Mouse (Mus musculus) urinary bladder, postnatal 25 days (tissue): ENCODE results near the gene Rpap3.

ENCODE experiments used
- DNase-seq: peaks from one replicate; pipeline ENCODE4 v3.0.0; 2022; ENCODE audit warnings: low spot score

The Rpap3 gene

DNA sequence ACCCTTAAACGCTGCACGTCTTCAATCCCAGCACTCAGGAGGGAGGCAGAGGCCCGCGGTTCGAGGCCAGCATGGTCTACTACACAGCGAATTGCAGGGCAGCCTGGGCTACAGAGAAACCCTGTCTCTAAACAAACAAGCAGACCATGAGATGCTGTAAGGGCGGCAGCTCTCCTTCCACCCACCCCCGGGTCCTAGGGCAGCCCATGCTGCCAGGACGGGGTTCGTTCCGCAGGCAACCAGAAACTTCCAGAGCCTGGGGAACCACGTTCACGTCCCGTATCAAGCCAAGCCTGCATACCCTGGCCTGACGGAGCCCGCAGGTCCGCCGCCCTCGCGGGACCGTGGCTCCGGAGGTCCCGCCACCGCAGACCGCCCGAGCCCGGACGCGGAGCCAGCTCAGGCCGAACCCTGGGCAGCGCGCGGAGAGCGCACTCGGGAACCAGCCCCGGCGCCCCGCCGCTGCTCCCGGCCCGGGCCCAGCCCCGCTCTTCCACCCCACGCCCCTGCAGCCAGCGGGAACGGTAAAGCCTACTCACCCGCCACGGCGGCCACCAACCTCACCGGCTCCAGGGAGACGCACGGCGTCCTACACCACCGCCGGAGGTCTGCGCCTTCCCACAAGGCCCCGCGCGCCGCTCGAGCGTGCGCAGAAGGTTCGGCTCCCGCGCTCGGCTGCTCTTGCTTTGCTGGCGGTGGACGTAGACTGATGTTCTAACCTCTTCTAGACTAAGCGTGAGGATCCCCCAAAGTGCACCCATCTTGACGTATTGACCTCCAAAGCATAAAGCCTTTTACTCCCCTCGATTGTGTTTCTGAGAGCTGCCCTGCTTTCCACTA is at the start of gene Rpap3:
Gene Rpap3 (minus strand): TSS at position 615 of the 840 bp plus-strand sequence.
- DNase-seq = peak; percentile 84

DNA sequence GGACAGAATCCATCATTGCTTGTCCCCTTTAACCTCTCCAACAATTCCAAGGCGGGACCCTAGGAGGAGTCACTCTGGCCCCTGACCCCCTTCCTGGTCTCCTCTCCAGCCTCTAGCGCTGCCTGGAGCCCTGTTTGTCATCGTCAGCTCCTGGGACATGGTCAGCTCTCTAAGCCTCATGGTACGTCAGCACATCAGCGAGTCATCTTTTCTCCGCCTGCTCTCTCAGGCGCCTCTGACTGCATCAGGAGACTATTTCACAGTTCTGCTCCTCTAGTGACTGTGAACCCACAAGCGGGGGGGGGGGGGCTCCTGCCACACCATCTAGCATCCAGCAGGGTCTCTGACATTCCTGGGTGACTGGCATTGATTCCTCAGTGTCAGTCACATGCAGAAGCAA is 49.7 kb upstream of the Rpap3 start:
- no peak for DNase-seq

DNA sequence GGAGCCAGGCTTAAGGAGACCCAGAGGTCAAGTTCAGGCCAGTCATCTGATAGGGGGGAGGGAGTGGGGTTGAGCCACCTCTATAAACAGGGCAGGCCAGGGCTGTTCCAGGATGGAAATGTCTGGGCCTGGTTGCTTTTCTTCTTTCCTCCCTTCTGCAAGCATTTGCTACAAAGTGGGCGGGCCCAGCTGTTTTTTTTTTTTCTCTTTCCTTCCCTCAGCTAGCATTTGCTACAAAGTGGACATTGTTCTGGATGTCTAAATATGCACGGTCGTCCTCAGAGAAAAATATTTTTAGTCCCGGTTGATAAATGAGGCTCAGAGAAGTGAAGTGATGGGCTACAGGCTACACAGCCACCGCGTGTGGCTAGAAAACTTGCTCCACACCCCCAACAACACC is 48.9 kb upstream of the Rpap3 start:
- no peak for DNase-seq

DNA sequence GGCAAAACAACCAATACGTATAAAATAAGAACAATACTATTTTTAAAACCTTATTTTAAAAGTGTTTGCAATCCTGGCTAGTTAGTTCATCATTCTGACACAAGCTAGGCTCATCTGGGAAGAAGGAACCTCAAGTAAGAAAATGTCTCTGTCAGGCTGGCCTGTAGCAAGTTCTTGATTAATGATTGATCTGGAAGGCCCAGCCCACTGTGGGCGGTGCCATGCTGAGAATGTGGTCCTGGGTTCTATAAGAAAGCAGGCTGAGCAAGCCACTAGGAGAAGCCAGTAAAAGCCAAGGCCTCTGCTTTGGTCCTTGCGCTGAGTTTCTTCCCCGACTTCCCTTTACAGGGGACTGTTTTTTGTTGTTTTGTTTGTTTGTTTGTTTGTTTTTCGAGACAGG is 46.9 kb upstream of the Rpap3 start:
- DNase-seq = no peak

DNA sequence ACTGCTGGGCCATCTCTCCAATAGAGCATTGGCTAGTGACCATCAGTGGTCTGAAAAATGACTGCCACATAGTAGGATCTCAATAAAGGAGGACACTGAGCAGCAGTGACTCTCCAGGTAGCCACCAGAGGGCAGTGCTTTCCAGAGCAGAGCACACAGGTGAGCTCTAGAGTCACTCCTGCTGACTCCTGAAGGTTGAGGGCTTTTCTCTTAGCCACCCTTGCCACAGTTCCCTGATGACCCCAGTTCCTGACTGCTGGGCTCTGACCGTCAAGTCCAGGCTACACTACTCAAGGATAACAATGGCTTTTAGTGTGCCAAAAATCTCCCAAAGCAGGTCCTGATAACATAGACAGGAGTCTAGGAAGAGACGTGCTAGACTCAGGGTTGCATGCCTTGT is 46.1 kb upstream of the Rpap3 start:
- no peak for DNase-seq

DNA sequence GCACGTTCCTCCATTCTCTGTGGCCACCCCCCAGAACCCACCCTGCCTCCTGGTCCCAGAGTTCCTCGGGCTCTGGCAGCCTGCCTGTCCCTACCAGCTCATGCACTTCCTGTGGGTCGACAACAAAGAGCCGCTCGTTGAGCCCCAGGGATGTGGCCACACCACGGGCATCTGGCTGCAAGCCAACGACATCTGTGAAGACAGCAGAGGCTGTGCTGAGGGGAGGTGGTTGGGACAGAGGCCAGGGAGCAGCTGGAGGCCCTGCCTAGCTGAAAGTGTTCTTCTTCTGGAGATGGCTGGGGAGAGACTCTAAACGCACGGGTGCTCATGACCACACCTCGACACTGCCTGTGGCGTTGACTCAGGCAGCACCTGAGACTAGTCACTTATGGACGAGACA is 45.1 kb upstream of the Rpap3 start:
- DNase-seq = no peak

DNA sequence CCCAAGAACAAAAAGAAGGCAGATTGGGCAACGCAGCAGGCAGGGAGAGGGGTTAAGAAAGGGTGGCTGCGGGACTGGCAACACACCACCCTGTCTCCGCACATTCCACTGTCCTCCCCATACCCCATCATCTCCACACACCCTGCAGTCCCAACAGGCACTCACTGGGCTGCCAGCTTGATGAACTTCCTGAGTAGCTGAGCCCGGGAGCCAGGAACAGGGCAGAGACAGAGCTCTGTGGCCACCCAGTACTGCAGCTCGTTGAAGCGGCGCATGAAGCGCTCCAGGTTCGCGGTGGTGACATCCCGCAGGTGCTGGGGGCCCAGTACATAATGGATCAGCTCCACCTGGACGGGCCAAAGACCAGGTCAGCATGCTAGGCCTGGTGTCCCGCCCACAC is 44.2 kb upstream of the Rpap3 start:
- no peak for DNase-seq

DNA sequence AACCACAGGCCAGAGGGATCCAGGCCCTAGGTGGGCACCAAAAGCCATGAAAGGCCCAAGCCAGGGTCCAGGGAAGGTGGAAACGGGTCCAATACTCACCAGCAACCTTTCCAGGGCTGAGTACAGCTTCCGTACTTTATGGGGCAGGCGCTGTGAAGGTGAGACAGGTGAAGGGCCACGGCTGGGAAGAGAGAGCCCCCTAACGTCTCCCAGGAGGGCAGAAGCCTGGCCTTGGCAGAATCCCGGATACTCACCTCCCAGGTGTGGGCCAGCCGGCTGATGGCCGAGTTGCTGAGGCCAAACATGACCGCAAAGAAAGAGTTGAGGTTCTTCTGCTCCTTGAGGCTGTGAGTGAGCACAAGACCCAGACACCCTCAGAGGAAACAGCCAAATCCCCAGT is 43.8 kb upstream of the Rpap3 start:
- no peak for DNase-seq

DNA sequence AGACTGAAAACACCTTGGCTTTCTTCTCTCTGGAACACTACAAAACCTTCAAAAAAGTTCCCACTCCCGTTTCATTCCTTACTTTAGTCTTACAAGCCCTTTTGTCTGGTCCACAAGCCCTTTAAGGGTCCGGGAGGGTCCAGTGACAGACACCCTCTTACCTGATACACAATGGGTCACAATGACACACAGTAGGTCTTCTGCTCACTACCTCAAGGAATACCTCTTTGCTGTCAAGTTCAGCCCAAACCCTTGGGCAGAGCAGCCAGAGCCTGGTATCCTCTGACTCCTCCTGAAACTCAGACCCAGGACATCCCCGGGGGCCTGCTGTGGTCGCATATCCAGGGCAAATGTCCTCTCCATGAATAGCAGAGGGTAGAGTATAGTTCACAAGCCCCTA is 43.3 kb upstream of the Rpap3 start:
- DNase-seq = no peak

DNA sequence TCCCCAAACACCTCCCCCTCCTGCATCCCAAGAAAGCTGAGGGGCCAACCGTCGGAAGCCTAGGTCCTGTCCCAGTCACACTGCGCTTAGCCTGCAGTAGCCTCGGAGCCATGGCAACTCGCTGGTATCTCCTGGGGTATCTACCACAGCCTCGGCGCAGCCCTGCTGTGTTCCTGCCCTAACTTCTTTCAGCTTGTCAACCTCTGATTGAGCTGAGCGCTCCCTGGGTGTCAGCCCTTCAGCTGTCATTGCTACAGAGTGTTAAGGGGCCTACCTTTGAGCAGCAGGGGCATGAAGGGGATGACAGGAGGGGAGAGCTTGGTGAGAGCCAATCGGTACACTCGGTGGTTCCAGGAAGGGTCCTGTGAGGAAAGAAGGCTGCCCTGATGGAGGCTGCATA is 42.7 kb upstream of the Rpap3 start:
- DNase-seq = no peak

DNA sequence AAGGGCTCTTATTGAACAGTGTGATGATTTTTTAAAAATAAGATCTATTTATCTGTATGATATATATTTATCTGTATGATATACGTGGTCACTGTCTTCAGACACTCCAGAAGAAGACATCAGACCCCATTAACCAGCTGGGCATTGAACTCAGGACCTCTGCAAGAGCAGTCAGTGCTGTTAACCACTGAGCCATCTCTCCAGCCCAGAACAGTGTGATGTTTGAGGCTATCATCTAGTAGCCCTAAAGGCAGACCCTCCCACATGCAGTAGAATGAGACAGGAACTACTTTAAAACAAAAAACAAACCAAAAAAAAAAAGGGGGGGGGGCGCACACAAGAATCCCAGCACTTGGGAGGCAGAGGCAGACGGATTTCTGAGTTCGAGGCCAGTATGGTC is 41.9 kb upstream of the Rpap3 start:
- DNase-seq = no peak

DNA sequence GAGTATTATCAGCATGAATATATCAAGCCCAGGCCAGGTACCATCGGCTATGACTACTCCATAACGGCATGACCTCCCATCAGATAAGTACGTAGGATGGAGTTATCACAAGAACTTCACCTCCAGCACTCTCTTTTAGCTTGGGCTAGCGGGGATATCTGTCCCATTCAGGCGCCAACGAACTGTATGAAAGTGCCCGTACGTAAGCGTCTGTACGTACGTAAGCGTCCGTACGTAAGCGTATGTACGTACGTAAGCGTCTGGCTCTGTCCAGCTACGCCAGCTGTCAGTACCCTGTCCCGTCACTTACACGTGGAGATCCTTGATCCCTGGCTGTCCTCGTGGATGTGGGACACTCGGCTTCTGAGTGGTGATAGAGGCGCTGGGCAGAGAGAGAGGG is 41.1 kb upstream of the Rpap3 start:
- no peak for DNase-seq

DNA sequence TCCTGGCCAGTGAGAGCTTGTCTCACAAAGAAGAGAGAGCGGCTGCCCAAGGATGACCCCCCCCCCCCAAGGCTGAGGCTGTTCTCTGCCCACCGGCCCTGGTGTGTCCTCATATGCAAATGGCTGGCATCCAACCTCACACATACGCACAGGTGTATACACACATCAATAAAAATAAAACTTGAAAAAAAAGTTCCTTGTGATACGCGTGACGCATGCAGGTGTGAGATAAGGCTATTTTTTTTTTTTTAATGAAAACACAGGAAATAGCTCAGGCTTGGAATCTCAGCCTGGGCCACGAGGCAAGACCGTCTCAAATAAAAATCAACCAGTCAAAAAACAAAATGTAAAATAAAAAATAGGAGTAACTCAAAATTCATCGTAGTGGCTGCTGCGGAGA is 40.7 kb upstream of the Rpap3 start:
- DNase-seq = no peak

DNA sequence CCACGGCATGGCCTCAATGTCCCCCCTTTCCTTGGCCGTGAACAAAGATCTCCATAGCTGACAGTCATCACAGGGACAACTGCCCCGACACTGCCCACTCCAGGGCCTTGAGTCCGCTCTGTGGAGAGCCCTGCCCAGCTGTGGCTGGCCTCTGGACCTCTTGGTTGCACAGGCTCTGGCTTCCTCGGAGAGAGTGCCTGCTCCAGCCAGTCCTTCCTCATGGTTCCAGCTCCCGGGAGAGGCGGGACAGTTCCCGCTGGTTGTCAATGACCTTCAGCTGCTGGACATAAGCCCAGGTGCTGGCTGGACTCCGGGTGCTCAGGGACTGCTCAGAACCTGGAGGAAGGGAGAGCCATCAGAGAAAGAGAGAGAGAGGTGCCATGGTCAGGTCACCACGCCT is 39.7 kb upstream of the Rpap3 start:
- DNase-seq = no peak

DNA sequence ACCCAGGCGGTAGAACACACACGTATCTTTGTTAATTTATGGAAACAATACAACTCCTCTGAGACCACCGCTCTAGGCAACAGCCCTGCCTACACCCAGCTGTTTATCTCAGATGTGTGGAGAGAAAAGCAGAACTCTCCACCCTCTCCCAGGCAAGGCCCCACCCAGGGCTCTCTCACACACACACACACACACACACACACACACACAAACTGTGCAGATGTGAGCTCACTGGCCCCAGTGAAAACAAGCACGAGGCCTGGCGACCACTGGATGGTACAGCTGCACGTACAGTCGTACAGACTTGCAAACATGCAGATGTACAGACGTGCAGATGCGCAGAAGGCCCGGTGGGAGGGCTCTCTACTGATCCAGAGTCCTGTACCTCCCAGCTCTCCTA is 39.3 kb upstream of the Rpap3 start:
- DNase-seq = no peak

DNA sequence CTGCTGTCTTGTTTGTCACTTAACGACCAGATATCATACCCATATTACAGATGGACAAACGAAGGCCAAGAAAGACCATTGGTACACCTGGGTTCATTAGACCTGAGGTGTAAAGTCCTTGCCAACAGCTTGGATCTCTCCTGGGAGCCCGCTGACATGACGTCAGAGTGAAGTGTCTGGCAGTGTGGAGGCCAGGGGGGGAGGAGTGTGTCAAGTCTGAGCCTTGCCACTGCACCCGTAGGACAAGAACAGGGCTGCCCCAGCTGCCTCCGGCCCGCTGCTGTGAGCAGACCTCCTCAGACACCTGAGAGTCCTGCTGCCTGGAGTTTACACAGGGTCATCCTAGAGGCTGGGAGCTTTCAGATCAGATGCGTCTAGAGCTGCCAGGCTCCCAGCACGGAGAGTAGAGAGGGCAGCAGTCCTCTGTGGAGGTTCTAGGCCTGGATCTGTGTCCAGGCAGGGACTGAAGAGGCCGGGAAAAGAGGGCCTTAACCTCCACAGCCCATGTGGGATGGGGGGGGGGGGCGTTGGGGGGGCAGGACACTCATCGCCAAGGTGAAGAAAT is 38.4 kb upstream of the Rpap3 start:
- no peak for DNase-seq

DNA sequence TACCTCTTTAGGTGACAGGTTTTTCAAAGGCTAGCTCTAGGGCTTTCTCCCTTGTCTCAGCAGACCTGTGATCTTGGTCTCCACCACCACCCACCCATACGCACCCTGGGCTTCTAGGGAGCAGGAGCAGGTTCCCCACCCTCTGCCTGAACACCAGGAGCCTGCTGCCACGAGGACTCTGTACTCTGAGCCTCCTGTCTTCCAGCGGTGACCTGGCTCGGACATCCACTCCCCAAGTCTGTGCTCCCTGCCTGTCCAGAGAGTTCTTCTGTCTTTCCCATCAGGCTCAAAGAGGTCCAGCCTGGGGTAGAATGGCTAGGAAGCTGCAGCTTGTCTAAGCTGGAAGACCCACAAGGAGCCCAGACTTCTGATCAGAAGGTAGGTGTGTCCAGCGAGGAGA is 37.6 kb upstream of the Rpap3 start:
- DNase-seq = no peak

DNA sequence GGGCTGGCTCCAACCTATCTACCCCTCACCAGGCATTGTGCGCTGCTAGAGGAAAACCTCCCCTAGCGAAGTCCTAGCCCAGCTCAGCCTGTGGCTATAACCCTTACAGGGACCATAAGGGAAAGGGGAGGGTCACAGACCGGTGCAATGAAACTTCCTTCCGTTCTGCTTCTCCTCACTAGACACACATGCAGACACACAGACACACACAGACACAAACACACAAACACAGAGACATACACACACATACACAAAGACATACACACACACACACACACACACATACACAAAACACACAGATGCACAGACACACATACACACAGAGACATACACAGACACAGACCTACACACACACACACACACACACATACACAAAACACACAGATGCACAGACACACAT is 37.0 kb upstream of the Rpap3 start:
- no peak for DNase-seq

DNA sequence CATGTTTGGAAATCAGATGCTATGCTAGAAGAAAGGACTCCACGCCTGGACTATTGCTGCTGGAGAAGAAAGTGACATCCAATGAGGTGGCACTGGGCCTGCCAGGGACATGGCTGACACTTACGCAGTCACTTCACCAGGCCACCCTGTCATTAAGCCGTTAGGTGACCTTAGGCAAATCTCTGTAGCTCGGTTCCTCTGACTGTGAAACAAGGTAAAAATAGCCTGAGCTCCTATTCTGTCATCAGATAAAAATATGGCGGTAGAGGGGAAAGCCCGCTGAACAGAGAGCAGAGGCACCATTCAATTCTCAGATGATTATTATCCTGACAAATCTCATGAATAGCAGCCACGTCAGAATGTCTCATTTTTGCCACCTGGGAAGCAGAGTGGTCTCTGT is 36.4 kb upstream of the Rpap3 start:
- DNase-seq = no peak

DNA sequence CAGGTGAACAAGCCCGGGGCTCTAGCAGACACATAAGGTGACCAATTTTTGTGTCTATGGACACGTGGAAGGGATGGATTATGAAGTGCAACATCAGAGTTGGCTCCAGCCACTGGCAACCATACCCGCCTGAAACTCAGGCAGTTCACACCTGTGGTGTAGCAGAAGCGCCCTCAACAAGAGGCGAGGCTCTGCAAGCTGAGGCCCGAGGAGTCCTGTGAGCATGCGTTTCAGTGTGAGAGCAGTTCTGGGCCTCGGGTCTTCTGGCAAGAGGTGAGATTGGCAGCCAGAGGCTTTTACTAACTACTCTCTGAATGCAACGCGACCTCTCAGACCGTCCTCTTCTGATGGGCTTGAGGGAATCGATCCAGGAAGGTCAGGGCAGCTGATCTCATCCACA is 36.0 kb upstream of the Rpap3 start:
- DNase-seq = no peak

DNA sequence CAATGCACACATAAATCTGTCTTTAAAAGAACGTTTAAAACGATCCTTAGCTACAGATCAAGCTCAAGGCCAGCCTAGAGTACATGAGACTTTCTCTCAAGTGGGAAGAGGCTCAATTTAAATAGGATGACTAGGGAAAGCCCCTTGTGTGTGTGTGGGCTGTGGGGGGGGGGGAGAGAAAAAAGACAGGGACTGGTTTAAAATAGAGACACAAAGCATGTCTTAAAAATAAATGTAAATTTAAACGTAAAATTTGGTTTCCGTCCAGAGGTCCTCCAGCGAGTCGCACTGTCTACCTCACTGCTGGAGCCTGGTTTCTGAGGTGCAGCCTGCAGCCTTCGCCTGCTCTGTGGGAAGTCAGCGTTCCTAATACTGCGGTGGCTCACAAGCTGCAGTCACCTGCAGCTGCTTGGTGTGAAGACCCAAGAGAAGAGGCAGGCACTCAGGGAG is 34.7 kb upstream of the Rpap3 start:
- no peak for DNase-seq

DNA sequence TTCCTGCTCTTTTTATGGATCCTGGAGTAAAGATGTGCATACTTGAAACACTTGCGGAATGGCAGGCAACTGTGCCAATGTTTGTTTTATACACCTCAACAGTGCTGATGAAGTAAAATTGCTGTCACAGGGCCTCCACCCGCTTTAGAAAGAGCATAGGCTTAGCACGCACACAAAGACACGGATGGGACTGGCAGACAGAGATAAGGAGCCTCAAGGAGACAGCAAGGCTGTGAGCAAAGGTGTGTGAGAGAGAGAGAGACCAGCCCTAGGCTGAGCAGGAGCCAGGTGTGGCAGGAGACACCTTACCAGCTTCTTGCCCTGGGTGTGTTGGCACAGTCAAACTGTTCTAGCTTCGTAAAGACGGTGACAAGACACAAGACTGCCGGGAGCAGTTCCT is 33.3 kb upstream of the Rpap3 start:
- no peak for DNase-seq

DNA sequence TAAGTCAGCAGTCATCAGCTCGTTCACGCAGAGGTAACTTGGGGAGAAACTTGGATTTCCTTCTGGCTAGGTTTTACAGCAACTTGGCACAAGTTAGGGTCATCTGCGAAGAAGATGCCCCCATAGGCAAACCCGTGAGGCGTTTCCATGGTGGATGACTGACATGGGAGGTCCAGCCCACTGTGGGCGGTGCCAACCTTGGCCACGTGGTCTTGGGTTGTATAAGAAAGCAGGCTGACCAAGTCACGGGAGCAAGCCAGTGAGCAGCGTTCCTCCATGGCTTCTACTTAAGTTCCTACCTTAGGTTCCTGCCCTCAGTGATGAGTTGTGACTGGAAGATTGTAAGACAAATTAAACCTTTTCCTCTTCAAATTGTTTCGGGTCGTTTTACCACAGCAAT is 26.4 kb upstream of the Rpap3 start:
- DNase-seq = no peak

DNA sequence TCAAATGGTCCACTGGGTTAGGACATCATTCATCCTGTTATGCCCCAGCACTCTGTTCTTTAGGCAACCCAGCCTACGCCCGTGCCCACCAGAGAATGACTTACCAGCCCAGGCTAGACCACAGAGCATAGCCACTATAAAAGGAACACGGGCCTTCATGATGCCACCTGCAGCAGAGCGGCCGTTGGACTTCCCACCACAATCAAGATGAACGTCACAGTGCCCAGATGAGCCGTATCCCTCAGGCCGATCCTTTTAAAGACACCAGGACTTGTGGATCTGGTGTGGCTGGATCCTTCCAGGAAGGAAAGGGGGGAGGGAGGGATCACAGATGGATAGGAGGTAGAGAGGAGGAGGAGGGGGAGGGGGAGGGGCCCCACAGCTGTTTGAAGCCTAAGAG is 25.5 kb upstream of the Rpap3 start, which contains the start of gene Endou:
Gene Endou (minus strand): TSS at position 229 of the 400 bp plus-strand sequence.
- no peak for DNase-seq
